Mouse (Mus musculus): Measurements from ENCODE around the gene Daam1. TPM values are rescaled to one million over a fixed set of nuclear protein-coding genes. Genes with fewer than 3 reads are reported as not detected.

Daam1 gene
- polyA plus RNA-seq, 1 experiment from 2014 or later, result 11.0 TPM

DNA sequence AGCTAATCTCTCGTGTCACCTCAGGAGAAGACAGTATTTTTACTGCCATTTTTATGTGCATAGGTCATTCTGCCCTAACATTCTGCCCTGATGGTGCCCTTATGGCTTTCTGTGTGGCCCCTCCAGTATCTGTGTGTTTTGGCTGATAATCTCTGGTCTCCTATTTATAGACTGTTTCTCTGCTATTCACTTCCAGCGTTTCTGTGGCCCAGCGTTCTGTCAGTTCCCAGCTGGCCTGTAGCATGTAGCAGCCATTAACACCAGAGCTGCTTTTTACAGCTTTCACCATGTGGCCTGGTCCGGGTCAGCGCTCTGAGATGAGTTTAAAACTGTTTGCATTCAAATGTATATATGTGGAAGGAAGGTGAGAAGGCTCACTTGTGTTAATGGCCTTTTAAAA lies 190.7 kb downstream of the Daam1 start:
- Histone ChIP-seq H3K36me3 (ENCODE audit: insufficient read depth, low read length) (no peaks in the 10 kb centered on the region), H3K27me3 (replicated peaks; ENCODE audit: insufficient read depth, low read length) (no peaks in the 10 kb centered on the region), H3K4me1 (ENCODE audit: insufficient read depth, low read depth, low read length) (no peaks in the 10 kb centered on the region), H3K4me3 (ENCODE audit: low read depth, low read length) (no peak overlapping the region), H3K9ac (replicated peaks; ENCODE audit: low read depth) (no peak overlapping the region), H3K27ac (ENCODE audit: low read length) (no peak overlapping the region), H3K4me2 (replicated peaks; ENCODE audit: low read depth, low read length) (no peak overlapping the region), H3K9me3 (ENCODE audit: low read length) (no peaks in the 10 kb centered on the region)
- peak; percentile 35; the same call in 1 of the 2 replicates for ATAC-seq
- peak; percentile 46 for DNase-seq (ENCODE audit: low spot score)
- TF ChIP-seq EP300 (IDR thresholded peaks at IDR 0.05), result no peak
- no peak for TF ChIP-seq CTCF (IDR thresholded peaks at IDR 0.05)
- 29% methylated on average over 5 of the region's 5 CpGs for WGBS

DNA sequence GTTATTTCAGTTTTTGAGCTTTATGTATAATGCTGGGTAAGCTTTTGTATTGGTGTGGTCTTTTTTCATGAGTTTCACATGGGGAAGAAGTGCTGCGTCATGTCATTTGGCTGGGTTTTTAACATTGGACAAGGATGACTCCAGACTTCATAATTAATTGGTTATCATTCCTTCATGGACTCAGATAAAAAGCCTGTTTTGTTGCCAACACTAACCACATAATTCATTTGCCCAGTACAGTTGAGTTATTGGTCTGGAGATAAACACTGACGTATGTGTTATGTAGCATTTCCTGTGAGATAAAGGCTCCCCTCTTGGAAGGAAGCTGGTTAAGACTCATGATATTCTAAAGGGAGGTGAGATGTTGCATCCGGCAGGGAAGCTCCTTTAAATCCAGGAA lies 191.9 kb downstream of the Daam1 start:
- no peak overlapping the region for H3K27ac ChIP-seq (ENCODE audit: low read length)

DNA sequence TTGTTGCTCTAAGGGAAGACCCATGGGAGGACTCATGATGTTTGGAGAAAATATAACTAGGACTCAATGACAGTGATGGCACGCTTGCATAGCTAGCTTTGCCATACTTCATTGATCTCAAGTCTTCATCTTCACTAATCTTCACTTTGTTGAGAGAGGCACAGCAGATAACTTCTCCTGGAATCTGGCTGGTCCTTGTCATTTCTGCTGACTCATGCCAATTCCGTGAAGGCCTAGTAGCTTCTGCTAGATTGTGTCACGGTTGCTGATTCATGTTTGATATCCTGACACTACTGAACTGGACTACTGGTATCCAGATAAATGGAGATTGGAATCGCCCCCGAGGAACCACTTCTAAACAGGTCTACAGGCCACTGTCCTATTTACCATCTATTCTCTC lies 192.7 kb downstream of the Daam1 start:
- Histone ChIP-seq H3K27me3 (replicated peaks; ENCODE audit: insufficient read depth, low read length) (no peaks in the 10 kb centered on the region), H3K9me3 (ENCODE audit: low read length) (no peaks in the 10 kb centered on the region), H3K9ac (replicated peaks; ENCODE audit: low read depth) (no peak overlapping the region), H3K4me1 (ENCODE audit: insufficient read depth, low read depth, low read length) (no peaks in the 10 kb centered on the region), H3K4me3 (ENCODE audit: low read depth, low read length) (no peak overlapping the region), H3K36me3 (ENCODE audit: insufficient read depth, low read length) (no peaks in the 10 kb centered on the region), H3K27ac (ENCODE audit: low read length) (no peak overlapping the region), H3K4me2 (replicated peaks; ENCODE audit: low read depth, low read length) (no peak overlapping the region)
- TF ChIP-seq EP300 (IDR thresholded peaks at IDR 0.05), result no peak
- TF ChIP-seq CTCF (IDR thresholded peaks at IDR 0.05), result no peak
- DNase-seq (ENCODE audit: low spot score), result no peak
- 96% methylated on average over 5 of the region's 5 CpGs for WGBS
- no peak for ATAC-seq

More for the DNA sequence above, 191.9 kb downstream of the Daam1 start:
- WGBS, result 56% methylated on average over 3 of the region's 3 CpGs
- H3K4me2 ChIP-seq (replicated peaks; ENCODE audit: low read depth, low read length), result no peak overlapping the region
- ATAC-seq (no peak), DNase-seq (ENCODE audit: low spot score) (no peak)
- H3K9me3 ChIP-seq (ENCODE audit: low read length), result no peaks in the 10 kb centered on the region
- no peak overlapping the region for H3K9ac ChIP-seq (replicated peaks; ENCODE audit: low read depth)
- TF ChIP-seq EP300 (IDR thresholded peaks at IDR 0.05) (no peak), CTCF (IDR thresholded peaks at IDR 0.05) (no peak)
- H3K4me3 ChIP-seq (ENCODE audit: low read depth, low read length), result no peak overlapping the region
- no peaks in the 10 kb centered on the region for H3K4me1 ChIP-seq (ENCODE audit: insufficient read depth, low read depth, low read length)
- no peaks in the 10 kb centered on the region for H3K36me3 ChIP-seq (ENCODE audit: insufficient read depth, low read length)
- H3K27me3 ChIP-seq (replicated peaks; ENCODE audit: insufficient read depth, low read length), result no peaks in the 10 kb centered on the region

DNA sequence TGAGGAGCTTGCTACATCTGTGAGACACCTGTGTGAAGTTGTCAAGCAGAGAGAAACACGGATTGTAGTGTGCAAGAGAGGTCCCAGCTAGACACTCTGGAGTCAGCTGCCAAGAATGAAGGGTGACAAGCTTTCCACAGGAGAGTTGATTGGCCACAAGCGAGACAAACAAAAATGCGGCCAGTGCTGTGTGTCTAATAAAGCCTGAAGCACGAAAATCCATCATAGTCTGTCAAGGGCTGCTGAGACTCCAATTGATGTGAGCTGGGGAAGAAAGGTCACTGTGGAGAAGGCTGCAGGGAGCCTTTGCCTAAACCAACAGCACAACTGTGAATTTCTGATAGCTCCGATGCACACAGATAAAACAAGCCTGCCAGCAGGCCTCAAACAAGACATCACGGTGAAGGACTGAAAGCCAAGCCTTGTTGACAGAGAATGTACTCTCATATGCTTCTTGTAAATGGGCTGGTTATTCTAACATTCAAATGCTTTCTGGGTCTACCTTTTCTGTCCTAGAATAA lies 194.5 kb downstream of the Daam1 start:
- 52% methylated on average over 6 of the region's 6 CpGs for WGBS
- H3K4me2 ChIP-seq (replicated peaks; ENCODE audit: low read depth, low read length), result no peak overlapping the region
- H3K9me3 ChIP-seq (ENCODE audit: low read length), result no peaks in the 10 kb centered on the region
- no peak for TF ChIP-seq CTCF (IDR thresholded peaks at IDR 0.05)
- TF ChIP-seq EP300 (IDR thresholded peaks at IDR 0.05), result no peak
- no peaks in the 10 kb centered on the region for H3K27me3 ChIP-seq (replicated peaks; ENCODE audit: insufficient read depth, low read length)
- no peak for ATAC-seq
- H3K27ac ChIP-seq (ENCODE audit: low read length), result no peak overlapping the region
- H3K36me3 ChIP-seq (ENCODE audit: insufficient read depth, low read length), result no peaks in the 10 kb centered on the region
- H3K4me3 ChIP-seq (ENCODE audit: low read depth, low read length), result no peak overlapping the region
- no peak overlapping the region for H3K9ac ChIP-seq (replicated peaks; ENCODE audit: low read depth)
- no peaks in the 10 kb centered on the region for H3K4me1 ChIP-seq (ENCODE audit: insufficient read depth, low read depth, low read length)
- DNase-seq (ENCODE audit: low spot score), result no peak

DNA sequence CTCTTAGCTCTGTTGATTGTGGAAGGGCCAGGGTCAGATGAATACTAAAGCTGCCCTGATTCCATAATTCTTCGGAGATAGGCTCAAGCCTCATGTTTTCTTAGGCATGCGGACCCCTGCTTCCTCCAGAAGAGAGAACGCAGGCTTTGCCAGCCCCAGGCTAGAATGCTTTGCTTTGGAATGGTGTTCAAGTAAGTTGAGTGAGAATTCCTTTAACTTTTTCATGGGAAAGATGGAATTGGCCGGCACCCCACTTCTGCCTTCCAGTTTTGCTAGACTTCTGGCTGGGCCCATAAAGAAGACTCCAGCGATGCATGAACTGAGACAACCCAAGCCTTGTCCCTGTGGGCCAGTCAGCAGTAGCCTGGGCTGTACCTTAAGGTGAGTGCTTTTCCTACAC lies 200.3 kb downstream of the Daam1 start:
- DNase-seq (ENCODE audit: low spot score) (no peak), ATAC-seq (no peak)
- Histone ChIP-seq H3K4me1 (ENCODE audit: insufficient read depth, low read depth, low read length) (no peaks in the 10 kb centered on the region), H3K9ac (replicated peaks; ENCODE audit: low read depth) (no peak overlapping the region), H3K9me3 (ENCODE audit: low read length) (no peaks in the 10 kb centered on the region), H3K27me3 (replicated peaks; ENCODE audit: insufficient read depth, low read length) (no peaks in the 10 kb centered on the region), H3K4me3 (ENCODE audit: low read depth, low read length) (no peak overlapping the region), H3K4me2 (replicated peaks; ENCODE audit: low read depth, low read length) (no peak overlapping the region), H3K36me3 (ENCODE audit: insufficient read depth, low read length) (no peaks in the 10 kb centered on the region), H3K27ac (ENCODE audit: low read length) (no peak overlapping the region)
- no peak for TF ChIP-seq EP300 (IDR thresholded peaks at IDR 0.05)
- TF ChIP-seq CTCF (IDR thresholded peaks at IDR 0.05), result no peak
- 76% methylated on average over 5 of the region's 5 CpGs for WGBS

DNA sequence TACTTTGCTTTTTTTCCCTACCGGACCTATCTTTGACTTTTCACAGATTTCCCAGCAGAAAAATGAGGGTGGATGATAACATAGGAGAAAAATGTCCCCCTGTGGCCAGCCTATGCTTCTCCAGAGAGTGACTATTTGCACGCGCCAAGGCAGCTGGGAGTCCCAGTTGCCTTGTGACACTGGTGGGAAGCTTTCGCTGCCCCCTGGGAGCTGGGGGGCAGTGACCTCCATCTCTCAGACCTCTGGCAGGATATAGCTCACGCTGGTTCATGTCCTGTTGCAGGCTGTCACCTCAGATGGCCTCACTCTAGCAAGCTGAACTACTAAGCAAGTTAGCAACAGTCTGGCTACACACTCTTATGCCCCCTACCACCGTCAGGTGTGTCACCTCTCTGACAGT lies 200.9 kb downstream of the Daam1 start:
- ATAC-seq (no peak), DNase-seq (ENCODE audit: low spot score) (no peak)
- no peak overlapping the region for H3K27ac ChIP-seq (ENCODE audit: low read length)
- no peak overlapping the region for H3K4me3 ChIP-seq (ENCODE audit: low read depth, low read length)
- no peak overlapping the region for H3K4me2 ChIP-seq (replicated peaks; ENCODE audit: low read depth, low read length)
- TF ChIP-seq CTCF (IDR thresholded peaks at IDR 0.05), result no peak
- no peak for TF ChIP-seq EP300 (IDR thresholded peaks at IDR 0.05)
- whole genome bisulfite sequencing, result 78% methylated on average over 6 of the region's 6 CpGs
- no peak overlapping the region for H3K9ac ChIP-seq (replicated peaks; ENCODE audit: low read depth)
- H3K9me3 ChIP-seq (ENCODE audit: low read length), result no peaks in the 10 kb centered on the region
- H3K4me1 ChIP-seq (ENCODE audit: insufficient read depth, low read depth, low read length), result no peaks in the 10 kb centered on the region
- H3K27me3 ChIP-seq (replicated peaks; ENCODE audit: insufficient read depth, low read length), result no peaks in the 10 kb centered on the region
- no peaks in the 10 kb centered on the region for H3K36me3 ChIP-seq (ENCODE audit: insufficient read depth, low read length)

DNA sequence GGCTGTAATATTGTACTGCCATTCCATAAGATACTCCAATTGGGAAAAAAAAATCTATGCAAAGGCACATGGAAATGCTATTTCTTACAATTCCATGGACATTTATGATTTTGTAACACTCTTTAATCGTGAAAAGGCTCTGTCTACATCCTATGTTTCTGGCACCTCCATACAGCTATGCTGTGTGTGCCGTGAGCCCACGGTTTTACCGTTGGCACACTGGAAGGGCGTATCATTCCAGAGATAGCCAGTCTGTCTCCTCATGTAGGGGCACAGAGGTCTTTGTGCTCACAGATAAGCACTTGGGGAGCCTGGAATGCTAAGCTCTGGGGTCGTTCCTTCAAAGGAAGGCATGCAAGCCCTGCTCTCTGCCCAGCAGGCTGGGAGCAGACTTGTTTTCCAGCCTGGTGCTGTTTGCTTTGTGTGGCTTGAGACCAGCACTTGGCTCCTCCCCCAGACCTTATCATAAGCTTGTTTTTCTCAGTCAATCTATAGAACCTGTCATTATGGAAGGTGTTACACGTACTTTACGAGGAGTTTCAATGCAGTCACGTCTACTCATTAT lies 205.3 kb downstream of the Daam1 start:
- Histone ChIP-seq H3K36me3 (ENCODE audit: insufficient read depth, low read length) (no peaks in the 10 kb centered on the region), H3K9me3 (ENCODE audit: low read length) (no peaks in the 10 kb centered on the region), H3K4me1 (ENCODE audit: insufficient read depth, low read depth, low read length) (no peaks in the 10 kb centered on the region), H3K27ac (ENCODE audit: low read length) (no peak overlapping the region), H3K4me3 (ENCODE audit: low read depth, low read length) (no peak overlapping the region), H3K4me2 (replicated peaks; ENCODE audit: low read depth, low read length) (no peak overlapping the region), H3K27me3 (replicated peaks; ENCODE audit: insufficient read depth, low read length) (no peaks in the 10 kb centered on the region), H3K9ac (replicated peaks; ENCODE audit: low read depth) (no peak overlapping the region)
- no peak for TF ChIP-seq CTCF (IDR thresholded peaks at IDR 0.05)
- TF ChIP-seq EP300 (IDR thresholded peaks at IDR 0.05), result no peak
- DNase-seq (ENCODE audit: low spot score), result no peak
- 36% methylated on average over 9 of the region's 9 CpGs for WGBS
- ATAC-seq, result no peak

Measured in lung, postnatal 0 days (tissue).